Mouse (Mus musculus) cerebellum, adult 2 months (tissue): Measurements from ENCODE around the gene Zfp874b.

Experiments used
- CTCF ChIP-seq: fragments of 200-500 bp; IDR thresholded peaks from 2 replicates; pipeline ENCODE4 v1.5.1; 2011; ENCODE audit warnings: low read depth, mild to moderate bottlenecking, control low read depth, low read length, moderate library complexity, borderline replicate concordance; ENCODE audit not compliant: insufficient read depth
- POLR2A ChIP-seq: fragments of 200-500 bp; IDR thresholded peaks from 2 replicates; pipeline ENCODE4 v1.6.1; 2011; ENCODE audit warnings: low read length, control low read depth, borderline replicate concordance; ENCODE audit not compliant: insufficient read depth

GRCm38 (mm10) chr13:67495631-67496030 is 11.6 kb upstream of the Zfp874b start:
- TF ChIP-seq POLR2A (no peak), CTCF (no peak)
